Mouse (Mus musculus): ENCODE results near the gene Mrvi1. TPM values are rescaled to one million over a fixed set of nuclear protein-coding genes. Genes with fewer than 3 reads are reported as not detected.
A peak's percentile ranks its signal among the peaks of the same experiment; 100 is the strongest.

Mrvi1 gene
- polyA plus RNA-seq (2014; fragmentation: Nextera tagmentation; extraction: Ambion mirVana) = 0.58 and 1.3 TPM in 2 replicates

DNA sequence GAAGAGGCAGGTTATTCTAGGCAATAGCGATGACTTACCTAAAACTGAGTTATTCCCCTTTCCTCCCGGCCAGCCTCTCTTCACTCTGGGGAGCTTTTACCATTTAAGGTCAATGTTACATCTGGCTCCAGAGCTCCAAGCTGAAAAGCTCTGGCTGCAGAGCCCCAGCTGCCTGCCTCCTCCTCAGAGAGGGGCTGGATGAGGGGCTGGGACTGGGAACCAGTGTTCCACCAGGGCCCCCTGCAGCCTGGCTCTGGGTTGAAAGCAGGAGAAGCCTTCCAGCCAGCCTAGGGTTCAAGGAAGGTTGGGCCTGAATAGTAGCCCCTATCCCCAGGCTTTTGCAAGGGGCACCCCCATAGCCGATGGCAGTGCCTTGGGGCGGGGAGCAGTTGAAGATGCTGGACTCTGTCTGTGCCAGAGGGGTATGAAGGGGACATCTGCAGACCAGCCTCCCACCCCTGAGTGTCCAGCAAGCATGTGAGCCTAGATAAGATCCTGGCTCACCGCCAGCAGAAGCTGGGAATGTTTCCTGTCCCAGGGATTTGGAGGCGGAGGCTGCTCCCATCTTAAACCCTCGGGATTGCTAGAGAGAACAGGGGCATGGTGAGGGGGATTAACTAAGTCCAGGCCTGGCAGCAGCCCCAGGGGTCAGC, at the start of gene Mrvi1:
Mrvi1 (minus strand) TSS at position 409 of the 653 bp plus-strand sequence.
- 72% methylated on average over 7 of the region's 7 CpGs for WGBS
- Histone ChIP-seq H3K4me3 (ENCODE audit: low read depth, low read length) (no peak within 1 kb of the TSS), H3K27me3 (replicated peaks; ENCODE audit: control insufficient read depth, insufficient read depth, low read length) (no peaks in the 10 kb centered on the region), H3K27ac (ENCODE audit: low read depth, low read length) (no peak within 1 kb of the TSS), H3K4me2 (ENCODE audit: low read length) (no peak within 1 kb of the TSS), H3K9ac (ENCODE audit: low read length) (no peak within 1 kb of the TSS), H3K9me3 (replicated peaks; ENCODE audit: control insufficient read depth, low read length) (no peaks in the 10 kb centered on the region), H3K36me3 (ENCODE audit: control insufficient read depth, insufficient read depth, low read length) (no peaks in the 10 kb centered on the region), H3K4me1 (ENCODE audit: control insufficient read depth, insufficient read depth, low read length) (no peaks in the 10 kb centered on the region)
- DNase-seq (ENCODE audit: low spot score) (no peak), ATAC-seq (no peak)

DNA sequence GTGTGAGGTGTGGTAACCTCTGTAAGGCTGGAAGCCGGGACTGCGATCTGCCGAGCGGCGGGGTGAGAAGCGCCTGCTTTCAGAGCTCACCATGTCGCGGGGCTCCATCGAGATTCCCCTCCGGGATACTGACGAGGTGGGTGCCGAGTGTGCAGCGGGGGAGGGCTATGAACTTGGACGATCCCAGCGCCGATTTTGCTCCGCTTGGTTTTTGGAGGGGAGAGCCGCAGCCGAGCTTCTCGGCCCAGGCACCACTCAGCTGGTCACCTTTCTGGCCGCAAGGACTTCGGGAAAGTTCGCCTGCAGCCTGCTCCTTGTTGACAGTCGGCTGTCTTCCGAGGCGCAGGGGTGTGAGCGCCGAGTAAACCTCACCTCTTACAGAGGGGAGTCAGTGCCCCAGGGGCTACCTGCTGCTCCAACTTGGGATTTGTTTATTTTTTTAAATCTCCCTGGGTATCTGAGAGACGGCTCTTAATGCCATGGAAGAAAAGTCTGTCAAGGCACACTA, 46.8 kb upstream of the Mrvi1 start:
- Histone ChIP-seq H3K27ac (ENCODE audit: low read depth, low read length) (peak overlapping the region; percentile 85), H3K9ac (ENCODE audit: low read length) (peak overlapping the region; percentile 82), H3K4me2 (ENCODE audit: low read length) (peak overlapping the region; percentile 84), H3K36me3 (ENCODE audit: control insufficient read depth, insufficient read depth, low read length) (peaks cover 24% of the 10 kb centered on the region; the same call in 1 of the 2 replicates), H3K4me1 (ENCODE audit: control insufficient read depth, insufficient read depth, low read length) (peaks cover 8% of the 10 kb centered on the region), H3K4me3 (ENCODE audit: low read depth, low read length) (peak overlapping the region; percentile 92), H3K27me3 (replicated peaks; ENCODE audit: control insufficient read depth, insufficient read depth, low read length) (no peaks in the 10 kb centered on the region), H3K9me3 (replicated peaks; ENCODE audit: control insufficient read depth, low read length) (no peaks in the 10 kb centered on the region)
- peak; percentile 45 for ATAC-seq
- DNase-seq (ENCODE audit: low spot score) = no peak
- under 1% methylated on average over 29 of the region's 29 CpGs for WGBS

DNA sequence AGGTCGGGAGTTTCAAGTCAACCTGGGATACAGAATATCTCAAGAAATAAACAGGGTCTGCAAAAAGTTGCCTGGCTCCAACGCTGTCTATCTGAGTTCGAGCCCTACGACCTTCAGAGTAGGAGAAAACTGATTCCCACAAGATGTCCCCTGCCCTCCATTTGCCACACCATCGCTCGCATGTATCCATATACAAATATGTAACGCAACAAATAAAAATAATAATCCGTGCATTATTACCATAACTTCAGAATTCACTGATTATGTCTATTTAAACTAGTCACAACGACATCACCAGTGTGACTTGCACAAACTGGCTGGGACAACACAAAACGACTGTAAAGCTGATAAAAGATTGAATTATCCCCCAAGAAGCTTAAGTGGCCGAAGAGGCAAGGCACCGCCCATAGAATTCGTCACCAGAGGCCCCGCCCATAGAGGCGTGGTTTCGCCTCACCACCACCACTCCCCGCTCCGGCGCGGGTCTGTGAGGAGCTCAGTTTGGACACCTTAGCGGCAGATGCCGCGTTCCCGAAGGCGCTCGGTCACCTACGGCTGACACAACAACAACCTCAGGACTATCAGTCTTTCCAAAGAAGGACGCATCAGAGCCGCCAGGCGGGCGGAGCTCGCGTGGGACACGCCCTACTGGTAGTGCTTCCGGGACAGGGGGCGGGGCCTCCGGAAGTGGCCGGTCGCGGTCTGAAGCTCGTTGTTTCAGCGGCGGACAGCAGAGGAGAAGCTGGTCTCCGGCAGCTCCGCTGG, 46.2 kb upstream of the Mrvi1 start, which contains the start of gene Ctr9:
Ctr9 (plus strand) TSS at position 671 of the 765 bp plus-strand sequence.
- peaks cover 10% of the 10 kb centered on the region for H3K4me1 ChIP-seq (ENCODE audit: control insufficient read depth, insufficient read depth, low read length)
- peak; percentile 93 for DNase-seq (ENCODE audit: low spot score)
- H3K4me3 ChIP-seq (ENCODE audit: low read depth, low read length) = peak within 1 kb of the TSS; percentile 92
- H3K27ac ChIP-seq (ENCODE audit: low read depth, low read length) = peak within 1 kb of the TSS; percentile 85
- no peaks in the 10 kb centered on the region for H3K9me3 ChIP-seq (replicated peaks; ENCODE audit: control insufficient read depth, low read length)
- H3K4me2 ChIP-seq (ENCODE audit: low read length) = peak within 1 kb of the TSS; percentile 84
- no peaks in the 10 kb centered on the region for H3K27me3 ChIP-seq (replicated peaks; ENCODE audit: control insufficient read depth, insufficient read depth, low read length)
- peaks cover 20% of the 10 kb centered on the region; the same call in 1 of the 2 replicates for H3K36me3 ChIP-seq (ENCODE audit: control insufficient read depth, insufficient read depth, low read length)
- WGBS = 7% methylated on average over 45 of the region's 45 CpGs
- peak within 1 kb of the TSS; percentile 82 for H3K9ac ChIP-seq (ENCODE audit: low read length)
- peak; percentile 98 for ATAC-seq

GRCm38 (mm10) chr7:111024912-111025311, 42.7 kb upstream of the Mrvi1 start:
- Histone ChIP-seq H3K4me1 (ENCODE audit: control insufficient read depth, insufficient read depth, low read length) (peaks cover 9% of the 10 kb centered on the region), H3K9ac (ENCODE audit: low read length) (no peak overlapping the region), H3K9me3 (replicated peaks; ENCODE audit: control insufficient read depth, low read length) (no peaks in the 10 kb centered on the region), H3K27ac (ENCODE audit: low read depth, low read length) (no peak overlapping the region), H3K4me2 (ENCODE audit: low read length) (no peak overlapping the region), H3K27me3 (replicated peaks; ENCODE audit: control insufficient read depth, insufficient read depth, low read length) (no peaks in the 10 kb centered on the region), H3K36me3 (ENCODE audit: control insufficient read depth, insufficient read depth, low read length) (no peaks in the 10 kb centered on the region), H3K4me3 (ENCODE audit: low read depth, low read length) (no peak overlapping the region)
- ATAC-seq = no peak
- no peak for DNase-seq (ENCODE audit: low spot score)
- 64% methylated on average over 4 of the region's 4 CpGs for WGBS

DNA sequence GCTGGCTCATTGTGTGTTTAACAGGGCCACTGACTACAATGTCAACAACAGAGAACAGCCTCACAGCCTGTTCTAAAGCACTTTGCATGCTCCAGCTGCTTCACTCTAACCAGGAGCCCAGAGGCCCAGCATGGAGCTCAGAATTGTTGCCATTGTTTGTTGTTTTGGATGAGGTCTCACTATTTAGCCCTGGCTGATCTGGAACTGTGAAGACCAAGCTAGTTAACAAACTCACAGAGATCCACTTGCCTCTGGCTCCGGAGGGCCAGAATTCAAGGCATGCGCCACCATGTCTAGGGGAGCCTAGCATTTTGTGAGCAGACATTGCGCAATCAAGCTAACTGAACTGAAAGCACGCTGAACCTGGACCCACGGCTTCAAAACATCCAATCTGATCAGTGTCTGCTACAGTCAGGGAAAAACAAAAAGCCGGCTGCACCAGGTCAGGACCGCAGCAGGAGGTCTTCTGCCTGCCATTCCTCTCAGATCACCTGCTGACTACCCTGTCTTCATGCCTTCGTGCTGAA, 41.9 kb upstream of the Mrvi1 start:
- no peaks in the 10 kb centered on the region for H3K9me3 ChIP-seq (replicated peaks; ENCODE audit: control insufficient read depth, low read length)
- peaks cover 5% of the 10 kb centered on the region; the same call in 1 of the 2 replicates for H3K4me1 ChIP-seq (ENCODE audit: control insufficient read depth, insufficient read depth, low read length)
- ATAC-seq = no peak
- H3K4me2 ChIP-seq (ENCODE audit: low read length) = no peak overlapping the region
- no peak overlapping the region for H3K9ac ChIP-seq (ENCODE audit: low read length)
- H3K27me3 ChIP-seq (replicated peaks; ENCODE audit: control insufficient read depth, insufficient read depth, low read length) = no peaks in the 10 kb centered on the region
- 12% methylated on average over 8 of the region's 8 CpGs for WGBS
- no peak overlapping the region for H3K4me3 ChIP-seq (ENCODE audit: low read depth, low read length)
- no peak overlapping the region for H3K27ac ChIP-seq (ENCODE audit: low read depth, low read length)
- DNase-seq (ENCODE audit: low spot score) = peak; percentile 36
- no peaks in the 10 kb centered on the region for H3K36me3 ChIP-seq (ENCODE audit: control insufficient read depth, insufficient read depth, low read length)

- Histone ChIP-seq H3K4me2 (ENCODE audit: low read length) (no peak overlapping the region), H3K36me3 (ENCODE audit: control insufficient read depth, insufficient read depth, low read length) (no peaks in the 10 kb centered on the region), H3K9me3 (replicated peaks; ENCODE audit: control insufficient read depth, low read length) (no peaks in the 10 kb centered on the region), H3K4me1 (ENCODE audit: control insufficient read depth, insufficient read depth, low read length) (peaks cover 5% of the 10 kb centered on the region; the same call in 1 of the 2 replicates), H3K27me3 (replicated peaks; ENCODE audit: control insufficient read depth, insufficient read depth, low read length) (no peaks in the 10 kb centered on the region), H3K27ac (ENCODE audit: low read depth, low read length) (no peak overlapping the region), H3K9ac (ENCODE audit: low read length) (no peak overlapping the region), H3K4me3 (ENCODE audit: low read depth, low read length) (no peak overlapping the region)
- ATAC-seq = no peak
- DNase-seq (ENCODE audit: low spot score) = no peak
- 68% methylated on average over 4 of the region's 4 CpGs for WGBS
Observed at GRCm38 (mm10) chr7:111020814-111021213, 38.6 kb upstream of the Mrvi1 start.

DNA sequence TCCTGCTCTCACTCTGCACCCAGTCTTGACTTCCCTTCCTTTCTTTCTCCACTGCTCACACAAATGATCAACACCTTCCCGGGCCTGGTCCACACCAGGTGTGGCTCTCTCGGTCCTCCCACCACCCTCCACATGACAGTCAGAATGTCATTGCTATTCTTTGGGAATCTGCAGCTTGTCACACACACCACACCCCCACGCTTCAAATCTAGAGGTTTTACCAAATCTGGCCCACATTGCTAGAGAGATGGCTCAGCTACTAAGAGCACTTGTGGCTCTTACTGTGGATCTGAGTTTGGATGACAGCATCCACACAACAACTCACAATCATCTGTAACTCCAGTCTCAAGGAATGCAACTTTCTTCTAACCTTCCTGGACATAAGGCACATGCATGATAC, 34.7 kb upstream of the Mrvi1 start:
- DNase-seq (ENCODE audit: low spot score) (no peak), ATAC-seq (no peak)
- Histone ChIP-seq H3K4me2 (ENCODE audit: low read length) (no peak overlapping the region), H3K4me3 (ENCODE audit: low read depth, low read length) (no peak overlapping the region), H3K27me3 (replicated peaks; ENCODE audit: control insufficient read depth, insufficient read depth, low read length) (no peaks in the 10 kb centered on the region), H3K9me3 (replicated peaks; ENCODE audit: control insufficient read depth, low read length) (no peaks in the 10 kb centered on the region), H3K4me1 (ENCODE audit: control insufficient read depth, insufficient read depth, low read length) (no peaks in the 10 kb centered on the region), H3K36me3 (ENCODE audit: control insufficient read depth, insufficient read depth, low read length) (no peaks in the 10 kb centered on the region), H3K27ac (ENCODE audit: low read depth, low read length) (no peak overlapping the region), H3K9ac (ENCODE audit: low read length) (no peak overlapping the region)
- WGBS = 68% methylated on average over 3 of the region's 3 CpGs

- Histone ChIP-seq H3K36me3 (ENCODE audit: control insufficient read depth, insufficient read depth, low read length) (no peaks in the 10 kb centered on the region), H3K9me3 (replicated peaks; ENCODE audit: control insufficient read depth, low read length) (no peaks in the 10 kb centered on the region), H3K4me1 (ENCODE audit: control insufficient read depth, insufficient read depth, low read length) (no peaks in the 10 kb centered on the region), H3K27me3 (replicated peaks; ENCODE audit: control insufficient read depth, insufficient read depth, low read length) (no peaks in the 10 kb centered on the region), H3K27ac (ENCODE audit: low read depth, low read length) (no peak overlapping the region), H3K4me3 (ENCODE audit: low read depth, low read length) (no peak overlapping the region), H3K4me2 (ENCODE audit: low read length) (no peak overlapping the region), H3K9ac (ENCODE audit: low read length) (no peak overlapping the region)
- ATAC-seq (no peak), DNase-seq (ENCODE audit: low spot score) (no peak)
- WGBS = 73% methylated on average over 5 of the region's 5 CpGs
Observed at GRCm38 (mm10) chr7:111015731-111016130, 33.5 kb upstream of the Mrvi1 start.
